Mouse (Mus musculus) layer of hippocampus, postnatal 14 days (tissue): ENCODE data around the gene Trmo. TPM values are rescaled to one million over a fixed set of nuclear protein-coding genes. Genes with fewer than 3 reads are reported as not detected.

ENCODE experiments used
- DNase-seq, 2 experiments: peaks; one replicate each; pipeline ENCODE4 v3.0.0; 2021 to 2022; ENCODE audit warnings: low spot score in 2 of 2, mixed read lengths in 1 of 2
- total RNA-seq, 2 experiments: library from RNA; stranded (reverse); gene quantifications; 2 replicates each; pipeline ENCODE4 v1.2.3; 2021

Gene Trmo
- total RNA-seq, 2 experiments from 2014 or later = 3.3 to 4.2 TPM

- DNase-seq = no peak
These were observed 47.2 kb downstream of the Trmo start for GRCm38 (mm10) chr4:46341831-46342680.

DNA sequence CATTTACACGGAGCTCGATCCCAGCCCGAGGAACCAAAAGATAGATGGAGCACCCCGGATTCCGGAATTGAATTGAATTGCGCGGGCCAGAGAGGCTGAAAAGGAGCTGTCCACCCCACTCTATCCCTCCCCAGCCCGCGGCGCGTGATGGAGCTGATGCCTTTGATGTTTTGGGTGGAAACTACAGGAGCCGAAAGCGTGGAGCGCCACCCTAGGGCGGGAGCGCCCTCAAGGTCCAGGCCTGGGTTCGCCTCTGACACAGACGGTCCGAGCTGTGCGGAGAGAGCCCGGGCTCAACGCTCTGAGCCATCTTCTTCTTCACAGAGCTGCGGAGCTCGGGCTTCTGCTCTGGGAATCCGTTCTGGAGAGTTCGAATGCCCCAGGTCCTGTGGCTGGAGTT, 49.7 kb downstream of the Trmo start:
- no peak for DNase-seq

DNA sequence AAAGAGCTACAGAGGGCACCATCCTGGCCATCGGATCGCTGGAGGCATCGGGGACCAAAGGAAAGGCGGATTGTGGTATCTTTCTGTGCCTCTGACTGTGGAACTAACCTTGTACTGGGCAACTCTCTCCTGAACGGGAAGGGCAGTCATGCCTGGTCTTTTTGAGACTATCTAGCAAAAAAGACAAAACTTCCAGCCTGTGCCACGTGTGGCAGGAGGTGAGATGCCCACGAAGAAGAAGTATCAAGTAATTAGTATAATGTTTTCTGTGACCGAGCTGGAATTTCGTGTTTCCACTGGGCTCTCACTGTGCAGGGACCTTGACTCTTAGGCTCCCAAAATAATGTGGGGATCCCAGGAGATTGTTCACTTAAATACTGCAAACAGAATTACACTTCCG, 50.2 kb downstream of the Trmo start:
- DNase-seq = no peak

- no peak for DNase-seq
These were observed 51.2 kb downstream of the Trmo start for GRCm38 (mm10) chr4:46337990-46338389.

- DNase-seq = no peak
These were observed 53.4 kb downstream of the Trmo start for GRCm38 (mm10) chr4:46335846-46336245.

DNA sequence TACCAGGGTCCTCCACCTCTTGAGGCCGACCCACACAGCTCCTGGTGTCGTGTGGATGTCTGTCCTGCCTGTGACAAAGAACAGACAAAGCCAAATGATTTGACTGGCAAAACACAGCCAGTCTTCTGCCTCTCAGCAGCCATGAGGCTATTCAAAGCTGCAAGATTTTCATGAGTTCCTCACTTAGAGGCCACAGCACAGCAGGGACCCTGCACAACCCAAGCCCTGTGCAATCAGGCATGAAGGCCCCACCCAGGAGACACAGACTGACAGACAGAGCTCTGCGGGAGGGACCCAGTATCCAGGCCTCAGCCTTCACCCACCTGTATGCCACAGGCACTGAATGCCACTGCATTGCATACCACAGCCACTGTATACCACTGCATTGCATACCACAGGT, 60.3 kb downstream of the Trmo start:
- DNase-seq = no peak

Other genes with a start within 250 kb of the Trmo start
- gene Xpa, start 193.1 kb downstream of the Trmo start, total RNA-seq = 10 to 100 TPM; 15.5 to 17.6 TPM
- not detected for gene Foxe1, start 45.8 kb downstream of the Trmo start, total RNA-seq
- gene Hemgn, start 24.1 kb upstream of the Trmo start, total RNA-seq = not detected
- gene Anp32b, start 61.5 kb upstream of the Trmo start, total RNA-seq = 10 to 100 TPM; 47.2 to 52.9 TPM
- 10 to 100 TPM; 24.0 to 24.6 TPM for gene Nans, start 99.8 kb upstream of the Trmo start, total RNA-seq
- 1 to 10 TPM in 1 of 2 experiments, under 1 TPM in 1; 0.69 to 1.5 TPM for gene Trim14, start 146.7 kb upstream of the Trmo start, total RNA-seq
- gene Coro2a, start 212.8 kb upstream of the Trmo start, total RNA-seq = 10 to 100 TPM; 27.9 to 30.5 TPM